Mouse (Mus musculus) spleen, adult 2 months (tissue): Measurements from ENCODE around the gene Egflam. TPM values are rescaled to one million over a fixed set of nuclear protein-coding genes. Genes with fewer than 3 reads are reported as not detected.

Experiments used
- DNase-seq, 2 experiments: peaks; one replicate each; pipeline versions ENCODE4 v3.0.0 to v3.0.0-alpha.2; 2012 to 2021; ENCODE audit warnings: low spot score in 2 of 2, low read depth in 1 of 2
- H3K27ac ChIP-seq: fragments of 200-500 bp; 2 replicates; pipeline ENCODE4 v1.5.1; 2012; ENCODE audit warnings: low read length, inconsistent platforms; ENCODE audit not compliant: insufficient read depth
- H3K27me3 ChIP-seq: fragments of 200-500 bp; 2 replicates; pipeline ENCODE4 v1.6.1; 2012; ENCODE audit warnings: mild to moderate bottlenecking, moderate library complexity, low read length, inconsistent platforms; ENCODE audit not compliant: control insufficient read depth, insufficient read depth
- H3K36me3 ChIP-seq: fragments of 200-500 bp; 2 replicates; pipeline ENCODE4 v1.6.1; 2012; ENCODE audit warnings: mild to moderate bottlenecking, low read length, inconsistent platforms; ENCODE audit not compliant: control insufficient read depth, insufficient read depth
- H3K4me1 ChIP-seq: fragments of 200-500 bp; 2 replicates; pipeline ENCODE4 v1.6.1; 2011; ENCODE audit warnings: inconsistent platforms; ENCODE audit not compliant: control insufficient read depth, insufficient read depth, insufficient read length
- H3K4me3 ChIP-seq: fragments of 200-500 bp; 2 replicates; pipeline ENCODE4 v1.5.1; 2011; ENCODE audit warnings: mild to moderate bottlenecking, inconsistent platforms; ENCODE audit not compliant: insufficient read depth, insufficient read length; ENCODE audit errors: extremely low read depth
- CTCF ChIP-seq: fragments of 200-500 bp; IDR thresholded peaks from 2 replicates; pipeline ENCODE4 v1.5.1; 2011; ENCODE audit warnings: mild to moderate bottlenecking, inconsistent platforms; ENCODE audit not compliant: insufficient read depth, insufficient read length, insufficient replicate concordance; ENCODE audit errors: extremely low read depth
- POLR2A ChIP-seq: fragments of 200-500 bp; IDR thresholded peaks from 2 replicates; pipeline ENCODE4 v1.6.1; 2011; ENCODE audit warnings: low read depth, low read length, inconsistent platforms
- WGBS: fragments of 180-500 bp; shearing (Covaris S2); methylation state at CpG from one replicate; pipeline ENCODE4 v1.1.7; 2018; 5-methylcytosine and 5-hydroxymethylcytosine counted together
- polyA plus RNA-seq: library from polyadenylated mRNA; depleted of rRNA; stranded (reverse); fragments of >200 nt; gene quantifications from 2 replicates; pipeline ENCODE4 v1.2.3, GENCODE M21; 2012

Gene Egflam
- polyA plus RNA-seq, 1 experiment, result 2.6 TPM

GRCm38 (mm10) chr15:7295199-7295598 is 103.0 kb downstream of the Egflam start:
- Histone ChIP-seq H3K36me3 (no peaks in the 10 kb centered on the region), H3K27ac (no peak overlapping the region), H3K4me3 (no peak overlapping the region), H3K27me3 (no peaks in the 10 kb centered on the region), H3K4me1 (no peaks in the 10 kb centered on the region)
- DNase-seq, result no peak
- 81% methylated on average over 1 of the region's 1 CpGs for WGBS
- TF ChIP-seq CTCF, result no peak

GRCm38 (mm10) chr15:7292854-7293253 is 105.3 kb downstream of the Egflam start:
- Histone ChIP-seq H3K27me3 (no peaks in the 10 kb centered on the region), H3K4me3 (no peak overlapping the region), H3K36me3 (no peaks in the 10 kb centered on the region), H3K27ac (no peak overlapping the region), H3K4me1 (no peaks in the 10 kb centered on the region)
- no peak for DNase-seq
- TF ChIP-seq POLR2A, result no peak
- no peak for TF ChIP-seq CTCF

GRCm38 (mm10) chr15:7290003-7290402 is 108.2 kb downstream of the Egflam start:
- Histone ChIP-seq H3K27me3 (no peaks in the 10 kb centered on the region), H3K4me3 (no peak overlapping the region), H3K36me3 (no peaks in the 10 kb centered on the region), H3K27ac (no peak overlapping the region), H3K4me1 (no peaks in the 10 kb centered on the region)
- 77% methylated on average over 4 of the region's 4 CpGs for WGBS
- no peak for DNase-seq
- no peak for TF ChIP-seq POLR2A
- TF ChIP-seq CTCF, result no peak

DNA sequence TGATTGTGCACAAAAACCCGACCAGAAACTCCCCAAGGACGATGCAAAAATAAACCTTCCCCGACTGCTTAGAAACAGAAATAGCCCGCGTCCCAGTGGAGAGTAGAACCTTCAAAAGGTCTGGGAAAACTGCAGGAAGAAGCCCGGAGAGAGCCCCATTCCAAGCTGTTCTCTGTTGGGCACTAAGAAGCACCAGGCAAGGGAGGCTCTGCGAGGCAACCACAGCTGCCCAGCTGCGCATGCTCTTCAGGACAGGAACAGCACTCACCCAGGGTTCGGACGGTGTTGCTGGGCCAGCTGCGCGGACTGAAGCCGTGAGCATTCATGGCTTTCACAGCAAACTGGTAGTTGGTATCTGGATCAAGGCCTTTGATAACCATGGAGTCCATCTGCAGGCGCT is 108.7 kb downstream of the Egflam start:
- DNase-seq, result no peak
- Histone ChIP-seq H3K27me3 (no peaks in the 10 kb centered on the region), H3K4me3 (no peak overlapping the region), H3K36me3 (no peaks in the 10 kb centered on the region), H3K4me1 (no peaks in the 10 kb centered on the region), H3K27ac (no peak overlapping the region)
- 62% methylated on average over 14 of the region's 14 CpGs for WGBS
- TF ChIP-seq POLR2A (no peak), CTCF (no peak)

DNA sequence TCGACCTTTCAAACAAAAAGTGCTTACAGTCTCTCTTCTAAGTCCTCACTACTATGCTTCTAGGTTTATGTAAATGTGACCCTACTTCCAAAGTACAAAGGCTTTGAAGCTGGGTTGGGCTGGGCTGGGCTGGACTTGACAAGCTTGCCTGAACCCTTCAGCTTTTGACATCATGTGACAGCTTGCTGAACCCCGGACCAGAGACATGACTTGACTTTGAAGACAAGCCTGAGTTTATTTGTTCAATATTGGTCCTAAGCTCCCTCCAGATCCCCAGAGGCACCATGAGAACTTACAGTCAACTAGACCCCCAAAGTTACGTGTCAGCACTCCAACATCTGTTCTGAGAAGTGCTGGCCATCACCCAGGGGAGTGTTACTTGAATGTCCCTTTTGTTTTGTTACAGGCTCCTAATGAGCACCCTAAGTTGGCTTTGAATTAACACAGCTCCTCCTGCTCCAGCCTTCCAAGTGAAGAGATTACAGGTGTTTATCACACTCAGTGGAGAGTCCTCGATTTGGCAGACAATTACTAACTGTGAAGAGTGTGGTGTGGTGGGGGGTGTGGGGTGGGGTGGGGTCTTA is 109.3 kb downstream of the Egflam start:
- H3K4me3 ChIP-seq, result no peak overlapping the region
- H3K27me3 ChIP-seq, result no peaks in the 10 kb centered on the region
- WGBS, result 56% methylated on average over 4 of the region's 4 CpGs
- H3K27ac ChIP-seq, result no peak overlapping the region
- no peaks in the 10 kb centered on the region for H3K4me1 ChIP-seq
- no peak for DNase-seq
- TF ChIP-seq CTCF, result no peak
- TF ChIP-seq POLR2A, result no peak
- no peaks in the 10 kb centered on the region for H3K36me3 ChIP-seq

GRCm38 (mm10) chr15:7287911-7288310 is 110.3 kb downstream of the Egflam start:
- Histone ChIP-seq H3K4me3 (no peak overlapping the region), H3K27ac (no peak overlapping the region), H3K4me1 (no peaks in the 10 kb centered on the region), H3K36me3 (no peaks in the 10 kb centered on the region), H3K27me3 (no peaks in the 10 kb centered on the region)
- TF ChIP-seq CTCF (no peak), POLR2A (no peak)
- DNase-seq, result no peak
- 78% methylated on average over 3 of the region's 3 CpGs for WGBS

GRCm38 (mm10) chr15:7281579-7281978 is 116.6 kb downstream of the Egflam start:
- 84% methylated on average over 6 of the region's 6 CpGs for WGBS
- no peak for DNase-seq
- Histone ChIP-seq H3K36me3 (no peaks in the 10 kb centered on the region), H3K27me3 (no peaks in the 10 kb centered on the region), H3K27ac (no peak overlapping the region), H3K4me1 (no peaks in the 10 kb centered on the region), H3K4me3 (no peak overlapping the region)
- no peak for TF ChIP-seq CTCF
- no peak for TF ChIP-seq POLR2A
